Mouse (Mus musculus) R1 (cell line): ENCODE data around the gene Ctsll3.

Source experiments
- DNase-seq: peaks from one replicate; pipeline ENCODE4 v3.0.0-alpha.2; 2018; ENCODE audit warnings: low read depth, low spot score

Ctsll3 gene

GRCm38 (mm10) chr13:60748556-60748955 is 54.1 kb downstream of the Ctsll3 start:
- DNase-seq: peak; percentile 45
